Mouse (Mus musculus) limb, embryonic 15.5 days (tissue): ENCODE results near the gene Olfr862. TPM values are rescaled to one million over a fixed set of nuclear protein-coding genes. Genes with fewer than 3 reads are reported as not detected.

Experiments
- ATAC-seq: fragments of 200-750 bp; cut with Nextera tagmentation; 2 replicates; pipeline ENCODE4 v1.8.0; 2017; ENCODE audit warnings: low read depth, moderate TSS enrichment; ENCODE audit not compliant: insufficient number of reproducible peaks, low FRiP score, low TSS enrichment
- H3K27ac ChIP-seq: fragments of 300-500 bp; sonication (generic); 2 replicates; pipeline ENCODE4 v1.5.1; 2015; ENCODE audit warnings: moderate library complexity, mild to moderate bottlenecking, inconsistent platforms
- H3K27me3 ChIP-seq: fragments of 300-500 bp; sonication (generic); 2 replicates; pipeline ENCODE4 v1.6.1; 2015; ENCODE audit warnings: inconsistent platforms
- H3K36me3 ChIP-seq: fragments of 300-500 bp; sonication (generic); 2 replicates; pipeline ENCODE4 v1.6.1; 2015; ENCODE audit warnings: inconsistent platforms
- H3K4me1 ChIP-seq: fragments of 300-500 bp; sonication (generic); 2 replicates; pipeline ENCODE4 v1.6.1; 2015; ENCODE audit warnings: inconsistent platforms
- H3K4me2 ChIP-seq: fragments of 300-500 bp; sonication (generic); 2 replicates; pipeline ENCODE4 v1.6.1; 2015; ENCODE audit warnings: mild to moderate bottlenecking, inconsistent platforms
- H3K4me3 ChIP-seq: fragments of 300-500 bp; sonication (generic); 2 replicates; pipeline ENCODE4 v1.5.1; 2015; ENCODE audit warnings: mild to moderate bottlenecking, inconsistent platforms
- H3K9ac ChIP-seq: fragments of 300-500 bp; sonication (generic); 2 replicates; pipeline ENCODE4 v1.6.1; 2015; ENCODE audit warnings: inconsistent platforms
- H3K9me3 ChIP-seq: fragments of 300-500 bp; sonication (generic); 2 replicates; pipeline ENCODE4 v1.6.1; 2016; ENCODE audit warnings: inconsistent platforms
- WGBS: fragments of 180-500 bp; shearing (Covaris S2); methylation state at CpG from one replicate; pipeline ENCODE4 v1.1.7; 2015; 5-methylcytosine and 5-hydroxymethylcytosine counted together
- polyA plus RNA-seq: library from polyadenylated mRNA; unstranded; fragments of >200 nt; fragmentation: Nextera tagmentation; extraction: Ambion mirVana; gene quantifications from 2 replicates; pipeline ENCODE4 v1.2.1, GENCODE M21; 2015

The Olfr862 gene
- polyA plus RNA-seq = not detected in 2 replicates

DNA sequence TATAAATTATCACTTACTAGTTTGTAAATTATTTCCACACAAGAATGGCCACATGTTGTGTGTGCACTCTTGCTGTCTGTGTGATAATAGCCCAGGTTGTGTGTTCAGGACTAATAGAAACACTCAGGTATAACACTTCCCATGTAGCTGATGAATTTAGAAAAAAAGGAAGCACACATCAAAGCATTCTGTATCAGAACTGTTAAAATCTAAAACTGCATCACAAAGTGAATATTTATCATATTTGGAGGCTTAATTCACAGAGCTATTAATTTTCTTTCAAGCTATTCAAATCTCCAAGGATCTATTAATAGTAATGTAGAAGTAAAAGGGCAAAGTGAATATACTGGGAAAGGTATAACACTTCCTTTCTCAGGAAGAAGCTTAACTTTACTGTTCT lies at the start of gene Olfr862:
Gene Olfr862 (minus strand): TSS at position 101 of the 400 bp plus-strand sequence.
- H3K4me3 ChIP-seq = no peak within 1 kb of the TSS
- ATAC-seq = no peak
- no peaks in the 10 kb centered on the region for H3K27me3 ChIP-seq

DNA sequence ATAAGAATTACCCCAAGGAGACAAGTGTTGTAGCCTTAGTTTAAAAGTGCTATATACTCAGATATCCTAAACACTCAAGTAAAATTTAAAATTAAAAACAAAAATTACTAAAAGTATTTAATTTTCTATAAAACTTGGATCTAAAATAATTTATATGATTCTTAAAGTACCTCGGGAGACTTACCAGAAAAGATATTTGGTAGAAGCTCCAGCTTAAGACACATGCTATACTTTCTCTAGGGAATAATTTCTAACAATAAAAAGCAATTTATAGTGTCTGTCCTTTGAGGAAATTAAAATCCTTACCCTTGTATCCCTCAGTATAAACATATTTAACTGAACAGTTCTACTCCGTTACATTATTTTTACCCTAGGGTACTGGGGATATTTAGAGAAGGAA lies 28.8 kb upstream of the Olfr862 start, which contains the start of gene Olfr77:
Gene Olfr77 (plus strand): TSS at position 301 of the 400 bp plus-strand sequence.
- Histone ChIP-seq H3K9me3 (no peaks in the 10 kb centered on the region), H3K4me2 (no peak within 1 kb of the TSS), H3K27me3 (no peaks in the 10 kb centered on the region), H3K4me3 (no peak within 1 kb of the TSS), H3K27ac (no peak within 1 kb of the TSS), H3K9ac (no peak within 1 kb of the TSS), H3K36me3 (no peaks in the 10 kb centered on the region), H3K4me1 (no peaks in the 10 kb centered on the region)
- 81% methylated on average over 2 of the region's 2 CpGs for WGBS
- ATAC-seq = no peak

More for the DNA sequence above, at the start of gene Olfr862:
- no peak within 1 kb of the TSS for H3K27ac ChIP-seq
- no peaks in the 10 kb centered on the region for H3K4me1 ChIP-seq
- no peak within 1 kb of the TSS for H3K4me2 ChIP-seq
- H3K9ac ChIP-seq = no peak within 1 kb of the TSS
- no peaks in the 10 kb centered on the region for H3K36me3 ChIP-seq
- H3K9me3 ChIP-seq = no peaks in the 10 kb centered on the region; the same call in 1 of the 2 replicates

DNA sequence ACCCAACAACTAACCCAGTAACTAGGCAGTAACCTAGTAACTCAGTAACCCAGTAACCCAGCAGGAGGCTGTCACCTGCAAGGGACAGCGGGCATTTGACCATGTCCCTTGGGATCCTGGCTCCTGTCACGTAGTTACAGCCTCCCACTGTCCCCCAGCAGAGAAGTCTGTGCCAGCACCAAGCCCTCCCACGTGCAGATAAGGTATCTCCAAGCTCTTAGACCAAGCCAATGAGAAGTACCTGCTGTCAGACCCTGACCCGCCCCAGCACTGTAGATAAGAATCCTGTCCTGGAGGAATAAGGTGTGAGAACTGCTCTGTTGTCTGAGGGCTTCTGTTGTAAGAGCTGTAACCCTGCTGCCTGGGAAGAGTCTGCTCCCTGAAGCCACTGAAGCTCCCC lies 23.4 kb upstream of the Olfr862 start:
- Histone ChIP-seq H3K4me3 (no peak overlapping the region), H3K36me3 (no peaks in the 10 kb centered on the region), H3K4me2 (no peak overlapping the region), H3K27ac (no peak overlapping the region), H3K27me3 (no peaks in the 10 kb centered on the region), H3K4me1 (no peaks in the 10 kb centered on the region), H3K9me3 (no peaks in the 10 kb centered on the region), H3K9ac (no peak overlapping the region)
- 59% methylated on average over 4 of the region's 4 CpGs for WGBS
- no peak for ATAC-seq

GRCm38 (mm10) chr9:19849647-19850046 lies 38.2 kb downstream of the Olfr862 start, which contains the start of gene Olfr860:
Gene Olfr860, minus strand, starts transcription at chr9:19849747.
- 78% methylated on average over 1 of the region's 1 CpGs for WGBS
- Histone ChIP-seq H3K36me3 (no peaks in the 10 kb centered on the region), H3K27ac (no peak within 1 kb of the TSS), H3K4me3 (no peak within 1 kb of the TSS), H3K27me3 (no peaks in the 10 kb centered on the region), H3K4me2 (no peak within 1 kb of the TSS), H3K9me3 (no peaks in the 10 kb centered on the region), H3K4me1 (no peaks in the 10 kb centered on the region), H3K9ac (no peak within 1 kb of the TSS)
- no peak for ATAC-seq

Other genes with a start within 250 kb of the Olfr862 start
- not detected in 2 replicates for gene Olfr857, start 178.6 kb downstream of the Olfr862 start, polyA plus RNA-seq
- not detected in 2 replicates for gene Olfr58, start 107.7 kb downstream of the Olfr862 start, polyA plus RNA-seq
- gene Olfr859, start 83.1 kb downstream of the Olfr862 start, polyA plus RNA-seq = not detected in 2 replicates
- gene Olfr860, start 38.3 kb downstream of the Olfr862 start, polyA plus RNA-seq = not detected in 2 replicates
- 0.15 and 0.23 TPM in 2 replicates for gene Olfr77, start 28.9 kb upstream of the Olfr862 start, polyA plus RNA-seq
- gene Olfr866, start 140.0 kb upstream of the Olfr862 start, polyA plus RNA-seq = not detected in 2 replicates
- gene Olfr867, start 169.6 kb upstream of the Olfr862 start, polyA plus RNA-seq = not detected in 2 replicates
- not detected in 2 replicates for gene Olfr868, start 210.6 kb upstream of the Olfr862 start, polyA plus RNA-seq
- gene Olfr869, start 241.0 kb upstream of the Olfr862 start, polyA plus RNA-seq = not detected in 2 replicates